Mouse (Mus musculus): ENCODE measurements around the gene Sbf2. TPM values are rescaled to one million over a fixed set of nuclear protein-coding genes. Genes with fewer than 3 reads are reported as not detected.
"Not testable (repeated sequence)": the region's sequence is repeated elsewhere in the genome, so short reads cannot be mapped to it uniquely, and the experiment has no call there.

The Sbf2 gene
- polyA plus RNA-seq, 1 experiment from 2014 or later, result 32.1 TPM

- no peaks in the 10 kb centered on the region for H3K4me1 ChIP-seq (ENCODE audit: insufficient read depth, low read length)
- 79% methylated on average over 5 of the region's 5 CpGs for WGBS
- H3K27ac ChIP-seq (ENCODE audit: low read length), result no peak overlapping the region
- no peak overlapping the region for H3K9ac ChIP-seq (replicated peaks; ENCODE audit: low read length)
- no peaks in the 10 kb centered on the region for H3K9me3 ChIP-seq (ENCODE audit: low read length)
- H3K4me3 ChIP-seq (ENCODE audit: low read length), result no peak overlapping the region
- no peak for ATAC-seq (ENCODE audit: low FRiP score, low TSS enrichment)
- no peaks in the 10 kb centered on the region for H3K27me3 ChIP-seq (ENCODE audit: insufficient read depth, low read length)
- H3K36me3 ChIP-seq (ENCODE audit: insufficient read depth, low read length), result no peaks in the 10 kb centered on the region
- no peak overlapping the region for H3K4me2 ChIP-seq (replicated peaks; ENCODE audit: low read depth, low read length)
Measured at GRCm38 (mm10) chr7:110463471-110463870, 151.3 kb downstream of the Sbf2 start.

GRCm38 (mm10) chr7:110432301-110432700 is 182.4 kb downstream of the Sbf2 start:
- Histone ChIP-seq H3K9me3 (ENCODE audit: low read length) (no peaks in the 10 kb centered on the region), H3K4me3 (ENCODE audit: low read length) (no peak overlapping the region), H3K4me1 (ENCODE audit: insufficient read depth, low read length) (no peaks in the 10 kb centered on the region), H3K27ac (ENCODE audit: low read length) (no peak overlapping the region), H3K27me3 (ENCODE audit: insufficient read depth, low read length) (no peaks in the 10 kb centered on the region), H3K9ac (replicated peaks; ENCODE audit: low read length) (no peak overlapping the region), H3K36me3 (ENCODE audit: insufficient read depth, low read length) (peaks cover 5% of the 10 kb centered on the region; the same call in 1 of the 2 replicates), H3K4me2 (replicated peaks; ENCODE audit: low read depth, low read length) (no peak overlapping the region)
- ATAC-seq (ENCODE audit: low FRiP score, low TSS enrichment), result no peak
- WGBS, result 21% methylated on average over 4 of the region's 4 CpGs

GRCm38 (mm10) chr7:110416318-110416717 is 198.4 kb downstream of the Sbf2 start:
- Histone ChIP-seq H3K4me2 (replicated peaks; ENCODE audit: low read depth, low read length) (no peak overlapping the region), H3K27me3 (ENCODE audit: insufficient read depth, low read length) (no peaks in the 10 kb centered on the region), H3K4me1 (ENCODE audit: insufficient read depth, low read length) (no peaks in the 10 kb centered on the region), H3K36me3 (ENCODE audit: insufficient read depth, low read length) (peaks cover 10% of the 10 kb centered on the region; the same call in 1 of the 2 replicates), H3K9me3 (ENCODE audit: low read length) (no peaks in the 10 kb centered on the region), H3K4me3 (ENCODE audit: low read length) (no peak overlapping the region), H3K27ac (ENCODE audit: low read length) (no peak overlapping the region), H3K9ac (replicated peaks; ENCODE audit: low read length) (no peak overlapping the region)
- 94% methylated on average over 1 of the region's 1 CpGs for WGBS
- ATAC-seq (ENCODE audit: low FRiP score, low TSS enrichment), result no peak

- WGBS, result 80% methylated on average over 5 of the region's 5 CpGs
- no peak for ATAC-seq (ENCODE audit: low FRiP score, low TSS enrichment)
- no peaks in the 10 kb centered on the region for H3K4me1 ChIP-seq (ENCODE audit: insufficient read depth, low read length)
- no peaks in the 10 kb centered on the region for H3K9me3 ChIP-seq (ENCODE audit: low read length)
- no peak overlapping the region for H3K27ac ChIP-seq (ENCODE audit: low read length)
- no peaks in the 10 kb centered on the region for H3K27me3 ChIP-seq (ENCODE audit: insufficient read depth, low read length)
- no peak overlapping the region for H3K4me2 ChIP-seq (replicated peaks; ENCODE audit: low read depth, low read length)
- H3K36me3 ChIP-seq (ENCODE audit: insufficient read depth, low read length), result peaks cover 10% of the 10 kb centered on the region; the same call in 1 of the 2 replicates
- H3K9ac ChIP-seq (replicated peaks; ENCODE audit: low read length), result no peak overlapping the region
- H3K4me3 ChIP-seq (ENCODE audit: low read length), result no peak overlapping the region
Measured at GRCm38 (mm10) chr7:110414276-110414675, 200.4 kb downstream of the Sbf2 start.

- no peak for ATAC-seq (ENCODE audit: low FRiP score, low TSS enrichment)
- H3K36me3 ChIP-seq (ENCODE audit: insufficient read depth, low read length), result 0 out of 2 replicates have a peak, but pooled peaks cover 4% of the 10 kb centered on the region
- no peak overlapping the region for H3K27ac ChIP-seq (ENCODE audit: low read length)
- H3K4me3 ChIP-seq (ENCODE audit: low read length), result no peak overlapping the region
- no peaks in the 10 kb centered on the region for H3K27me3 ChIP-seq (ENCODE audit: insufficient read depth, low read length)
- no peaks in the 10 kb centered on the region for H3K4me1 ChIP-seq (ENCODE audit: insufficient read depth, low read length)
- no peak overlapping the region for H3K9ac ChIP-seq (replicated peaks; ENCODE audit: low read length)
- H3K9me3 ChIP-seq (ENCODE audit: low read length), result no peaks in the 10 kb centered on the region
- 73% methylated on average over 1 of the region's 1 CpGs for WGBS
- no peak overlapping the region for H3K4me2 ChIP-seq (replicated peaks; ENCODE audit: low read depth, low read length)
Measured at GRCm38 (mm10) chr7:110402092-110402491, 212.6 kb downstream of the Sbf2 start.

GRCm38 (mm10) chr7:110392576-110392975 is 222.1 kb downstream of the Sbf2 start:
- Histone ChIP-seq H3K4me3 (ENCODE audit: low read length) (no peak overlapping the region), H3K9me3 (ENCODE audit: low read length) (no peaks in the 10 kb centered on the region), H3K27me3 (ENCODE audit: insufficient read depth, low read length) (no peaks in the 10 kb centered on the region), H3K27ac (ENCODE audit: low read length) (no peak overlapping the region), H3K9ac (replicated peaks; ENCODE audit: low read length) (no peak overlapping the region), H3K4me2 (replicated peaks; ENCODE audit: low read depth, low read length) (no peak overlapping the region), H3K4me1 (ENCODE audit: insufficient read depth, low read length) (no peaks in the 10 kb centered on the region), H3K36me3 (ENCODE audit: insufficient read depth, low read length) (0 out of 2 replicates have a peak, but pooled peaks cover 4% of the 10 kb centered on the region)
- 80% methylated on average over 6 of the region's 6 CpGs for WGBS
- ATAC-seq (ENCODE audit: low FRiP score, low TSS enrichment), result no peak

- no peak overlapping the region for H3K4me2 ChIP-seq (replicated peaks; ENCODE audit: low read depth, low read length)
- H3K27ac ChIP-seq (ENCODE audit: low read length), result no peak overlapping the region
- no peaks in the 10 kb centered on the region for H3K4me1 ChIP-seq (ENCODE audit: insufficient read depth, low read length)
- no peaks in the 10 kb centered on the region for H3K27me3 ChIP-seq (ENCODE audit: insufficient read depth, low read length)
- no peak overlapping the region for H3K4me3 ChIP-seq (ENCODE audit: low read length)
- WGBS, result 86% methylated on average over 2 of the region's 2 CpGs
- no peaks in the 10 kb centered on the region for H3K9me3 ChIP-seq (ENCODE audit: low read length)
- H3K36me3 ChIP-seq (ENCODE audit: insufficient read depth, low read length), result no peaks in the 10 kb centered on the region
- no peak for ATAC-seq (ENCODE audit: low FRiP score, low TSS enrichment)
- no peak overlapping the region for H3K9ac ChIP-seq (replicated peaks; ENCODE audit: low read length)
Measured at GRCm38 (mm10) chr7:110391632-110392031, 223.1 kb downstream of the Sbf2 start.

- 77% methylated on average over 2 of the region's 2 CpGs for WGBS
- H3K27me3 ChIP-seq (ENCODE audit: insufficient read depth, low read length); H3K9me3 ChIP-seq (ENCODE audit: low read length); H3K27ac ChIP-seq (ENCODE audit: low read length); H3K9ac ChIP-seq (replicated peaks; ENCODE audit: low read length); H3K4me3 ChIP-seq (ENCODE audit: low read length); H3K4me1 ChIP-seq (ENCODE audit: insufficient read depth, low read length); H3K36me3 ChIP-seq (ENCODE audit: insufficient read depth, low read length); H3K4me2 ChIP-seq (replicated peaks; ENCODE audit: low read depth, low read length); ATAC-seq (ENCODE audit: low FRiP score, low TSS enrichment): not testable (repeated sequence)
Measured at GRCm38 (mm10) chr7:110388889-110389288, 225.8 kb downstream of the Sbf2 start.

GRCm38 (mm10) chr7:110387565-110387964 is 227.2 kb downstream of the Sbf2 start:
- Histone ChIP-seq H3K4me2 (replicated peaks; ENCODE audit: low read depth, low read length) (no peak overlapping the region), H3K4me1 (ENCODE audit: insufficient read depth, low read length) (no peaks in the 10 kb centered on the region), H3K9ac (replicated peaks; ENCODE audit: low read length) (no peak overlapping the region), H3K27me3 (ENCODE audit: insufficient read depth, low read length) (no peaks in the 10 kb centered on the region), H3K36me3 (ENCODE audit: insufficient read depth, low read length) (no peaks in the 10 kb centered on the region), H3K27ac (ENCODE audit: low read length) (no peak overlapping the region), H3K4me3 (ENCODE audit: low read length) (no peak overlapping the region), H3K9me3 (ENCODE audit: low read length) (no peaks in the 10 kb centered on the region)
- no peak for ATAC-seq (ENCODE audit: low FRiP score, low TSS enrichment)
- 71% methylated on average over 2 of the region's 2 CpGs for WGBS

GRCm38 (mm10) chr7:110385482-110385881 is 229.2 kb downstream of the Sbf2 start:
- Histone ChIP-seq H3K27ac (ENCODE audit: low read length) (no peak overlapping the region), H3K36me3 (ENCODE audit: insufficient read depth, low read length) (no peaks in the 10 kb centered on the region), H3K4me2 (replicated peaks; ENCODE audit: low read depth, low read length) (no peak overlapping the region), H3K9me3 (ENCODE audit: low read length) (no peaks in the 10 kb centered on the region), H3K4me1 (ENCODE audit: insufficient read depth, low read length) (no peaks in the 10 kb centered on the region), H3K4me3 (ENCODE audit: low read length) (no peak overlapping the region), H3K9ac (replicated peaks; ENCODE audit: low read length) (no peak overlapping the region), H3K27me3 (ENCODE audit: insufficient read depth, low read length) (no peaks in the 10 kb centered on the region)
- 93% methylated on average over 1 of the region's 1 CpGs for WGBS
- ATAC-seq (ENCODE audit: low FRiP score, low TSS enrichment), result no peak
